Mouse (Mus musculus): Measurements from ENCODE around the gene Tbr1. TPM values are rescaled to one million over a fixed set of nuclear protein-coding genes. Genes with fewer than 3 reads are reported as not detected.

Gene Tbr1
- 0.18 TPM in 1 of 2 replicates, not detected in the other for polyA plus RNA-seq (2015; fragmentation: Nextera tagmentation; extraction: Ambion mirVana)

GRCm38 (mm10) chr2:61802656-61803251, at the start of gene Tbr1:
Tbr1 (plus strand) TSS chr2:61802930.
- Histone ChIP-seq H3K36me3 (ENCODE audit: insufficient read depth, low read length) (no peaks in the 10 kb centered on the region), H3K27ac (ENCODE audit: low read length) (no peak within 1 kb of the TSS), H3K27me3 (ENCODE audit: insufficient read depth, low read length) (peaks cover 59% of the 10 kb centered on the region), H3K4me2 (replicated peaks; ENCODE audit: low read depth, low read length) (no peak within 1 kb of the TSS), H3K9ac (replicated peaks; ENCODE audit: low read length) (no peak within 1 kb of the TSS), H3K4me1 (ENCODE audit: insufficient read depth, low read length) (peaks cover 15% of the 10 kb centered on the region), H3K9me3 (ENCODE audit: low read length) (no peaks in the 10 kb centered on the region), H3K4me3 (ENCODE audit: low read length) (no peak within 1 kb of the TSS)
- ATAC-seq (ENCODE audit: low FRiP score, low TSS enrichment), result peak; percentile 60
- WGBS, result 8% methylated on average over 11 of the region's 11 CpGs

GRCm38 (mm10) chr2:61754989-61755388, 47.7 kb upstream of the Tbr1 start:
- no peak for ATAC-seq (ENCODE audit: low FRiP score, low TSS enrichment)
- H3K4me3 ChIP-seq (ENCODE audit: low read length), result no peak overlapping the region

GRCm38 (mm10) chr2:61759234-61759855, 43.4 kb upstream of the Tbr1 start:
- Histone ChIP-seq H3K4me2 (replicated peaks; ENCODE audit: low read depth, low read length) (no peak overlapping the region), H3K9me3 (ENCODE audit: low read length) (no peaks in the 10 kb centered on the region), H3K36me3 (ENCODE audit: insufficient read depth, low read length) (no peaks in the 10 kb centered on the region), H3K4me3 (ENCODE audit: low read length) (no peak overlapping the region), H3K4me1 (ENCODE audit: insufficient read depth, low read length) (no peaks in the 10 kb centered on the region), H3K27me3 (ENCODE audit: insufficient read depth, low read length) (no peaks in the 10 kb centered on the region), H3K9ac (replicated peaks; ENCODE audit: low read length) (no peak overlapping the region), H3K27ac (ENCODE audit: low read length) (no peak overlapping the region)
- ATAC-seq (ENCODE audit: low FRiP score, low TSS enrichment), result no peak
- WGBS, result 80% methylated on average over 5 of the region's 5 CpGs

More at GRCm38 (mm10) chr2:61754989-61755388, 47.7 kb upstream of the Tbr1 start:
- no peaks in the 10 kb centered on the region for H3K36me3 ChIP-seq (ENCODE audit: insufficient read depth, low read length)
- H3K27me3 ChIP-seq (ENCODE audit: insufficient read depth, low read length), result no peaks in the 10 kb centered on the region
- no peak overlapping the region for H3K4me2 ChIP-seq (replicated peaks; ENCODE audit: low read depth, low read length)
- no peak overlapping the region for H3K27ac ChIP-seq (ENCODE audit: low read length)
- H3K9me3 ChIP-seq (ENCODE audit: low read length), result no peaks in the 10 kb centered on the region
- no peaks in the 10 kb centered on the region for H3K4me1 ChIP-seq (ENCODE audit: insufficient read depth, low read length)
- no peak overlapping the region for H3K9ac ChIP-seq (replicated peaks; ENCODE audit: low read length)

- no peak for ATAC-seq (ENCODE audit: low FRiP score, low TSS enrichment)
These were observed 42.7 kb upstream of the Tbr1 start for GRCm38 (mm10) chr2:61760044-61760443.

GRCm38 (mm10) chr2:61764470-61765105, 38.1 kb upstream of the Tbr1 start:
- ATAC-seq (ENCODE audit: low FRiP score, low TSS enrichment), result no peak
- Histone ChIP-seq H3K9ac (replicated peaks; ENCODE audit: low read length) (no peak overlapping the region), H3K27me3 (ENCODE audit: insufficient read depth, low read length) (no peaks in the 10 kb centered on the region), H3K4me3 (ENCODE audit: low read length) (no peak overlapping the region), H3K27ac (ENCODE audit: low read length) (no peak overlapping the region), H3K4me1 (ENCODE audit: insufficient read depth, low read length) (no peaks in the 10 kb centered on the region), H3K9me3 (ENCODE audit: low read length) (no peaks in the 10 kb centered on the region), H3K4me2 (replicated peaks; ENCODE audit: low read depth, low read length) (no peak overlapping the region), H3K36me3 (ENCODE audit: insufficient read depth, low read length) (peaks cover 2% of the 10 kb centered on the region; the same call in 1 of the 2 replicates)
- 68% methylated on average over 6 of the region's 6 CpGs for WGBS

More at GRCm38 (mm10) chr2:61760044-61760443, 42.7 kb upstream of the Tbr1 start:
- Histone ChIP-seq H3K9ac (replicated peaks; ENCODE audit: low read length) (no peak overlapping the region), H3K9me3 (ENCODE audit: low read length) (no peaks in the 10 kb centered on the region), H3K36me3 (ENCODE audit: insufficient read depth, low read length) (peaks cover 2% of the 10 kb centered on the region; the same call in 1 of the 2 replicates), H3K4me2 (replicated peaks; ENCODE audit: low read depth, low read length) (no peak overlapping the region), H3K4me1 (ENCODE audit: insufficient read depth, low read length) (no peaks in the 10 kb centered on the region), H3K4me3 (ENCODE audit: low read length) (no peak overlapping the region), H3K27ac (ENCODE audit: low read length) (no peak overlapping the region), H3K27me3 (ENCODE audit: insufficient read depth, low read length) (no peaks in the 10 kb centered on the region)
- 95% methylated on average over 3 of the region's 3 CpGs for WGBS

- ATAC-seq (ENCODE audit: low FRiP score, low TSS enrichment), result no peak
- 86% methylated on average over 4 of the region's 4 CpGs for WGBS
- H3K9ac ChIP-seq (replicated peaks; ENCODE audit: low read length), result no peak overlapping the region
These were observed 37.2 kb upstream of the Tbr1 start for GRCm38 (mm10) chr2:61765526-61765925.

GRCm38 (mm10) chr2:61780794-61781193, 21.9 kb upstream of the Tbr1 start:
- H3K27ac ChIP-seq (ENCODE audit: low read length), result no peak overlapping the region
- H3K36me3 ChIP-seq (ENCODE audit: insufficient read depth, low read length), result peaks cover 13% of the 10 kb centered on the region; the same call in 1 of the 2 replicates
- H3K9ac ChIP-seq (replicated peaks; ENCODE audit: low read length), result no peak overlapping the region
- H3K4me2 ChIP-seq (replicated peaks; ENCODE audit: low read depth, low read length), result no peak overlapping the region
- no peaks in the 10 kb centered on the region for H3K27me3 ChIP-seq (ENCODE audit: insufficient read depth, low read length)
- no peak for ATAC-seq (ENCODE audit: low FRiP score, low TSS enrichment)
- H3K4me3 ChIP-seq (ENCODE audit: low read length), result no peak overlapping the region
- H3K9me3 ChIP-seq (ENCODE audit: low read length), result no peaks in the 10 kb centered on the region
- no peaks in the 10 kb centered on the region for H3K4me1 ChIP-seq (ENCODE audit: insufficient read depth, low read length)

More at GRCm38 (mm10) chr2:61765526-61765925, 37.2 kb upstream of the Tbr1 start:
- Histone ChIP-seq H3K36me3 (ENCODE audit: insufficient read depth, low read length) (peaks cover 2% of the 10 kb centered on the region; the same call in 1 of the 2 replicates), H3K4me1 (ENCODE audit: insufficient read depth, low read length) (no peaks in the 10 kb centered on the region), H3K4me2 (replicated peaks; ENCODE audit: low read depth, low read length) (no peak overlapping the region), H3K4me3 (ENCODE audit: low read length) (no peak overlapping the region), H3K27ac (ENCODE audit: low read length) (no peak overlapping the region), H3K27me3 (ENCODE audit: insufficient read depth, low read length) (no peaks in the 10 kb centered on the region), H3K9me3 (ENCODE audit: low read length) (no peaks in the 10 kb centered on the region)

GRCm38 (mm10) chr2:61794960-61795359, 7.8 kb upstream of the Tbr1 start:
- no peak overlapping the region for H3K9ac ChIP-seq (replicated peaks; ENCODE audit: low read length)
- no peak overlapping the region for H3K27ac ChIP-seq (ENCODE audit: low read length)
- H3K9me3 ChIP-seq (ENCODE audit: low read length), result no peaks in the 10 kb centered on the region
- WGBS, result 80% methylated on average over 5 of the region's 5 CpGs
- H3K27me3 ChIP-seq (ENCODE audit: insufficient read depth, low read length), result no peaks in the 10 kb centered on the region
- H3K4me2 ChIP-seq (replicated peaks; ENCODE audit: low read depth, low read length), result no peak overlapping the region
- no peaks in the 10 kb centered on the region for H3K4me1 ChIP-seq (ENCODE audit: insufficient read depth, low read length)
- H3K4me3 ChIP-seq (ENCODE audit: low read length), result no peak overlapping the region
- no peaks in the 10 kb centered on the region for H3K36me3 ChIP-seq (ENCODE audit: insufficient read depth, low read length)
- ATAC-seq (ENCODE audit: low FRiP score, low TSS enrichment), result no peak

- no peak for ATAC-seq (ENCODE audit: low FRiP score, low TSS enrichment)
- Histone ChIP-seq H3K27ac (ENCODE audit: low read length) (no peak overlapping the region), H3K27me3 (ENCODE audit: insufficient read depth, low read length) (peaks cover 22% of the 10 kb centered on the region), H3K4me2 (replicated peaks; ENCODE audit: low read depth, low read length) (no peak overlapping the region), H3K4me3 (ENCODE audit: low read length) (no peak overlapping the region), H3K4me1 (ENCODE audit: insufficient read depth, low read length) (no peaks in the 10 kb centered on the region), H3K9me3 (ENCODE audit: low read length) (no peaks in the 10 kb centered on the region), H3K9ac (replicated peaks; ENCODE audit: low read length) (no peak overlapping the region), H3K36me3 (ENCODE audit: insufficient read depth, low read length) (no peaks in the 10 kb centered on the region)
- WGBS, result 93% methylated on average over 1 of the region's 1 CpGs
These were observed 4.7 kb upstream of the Tbr1 start for GRCm38 (mm10) chr2:61798048-61798447.

Data from kidney, embryonic 16.5 days (tissue).